Mouse (Mus musculus): ENCODE measurements around the gene Plxna1. TPM values are rescaled to one million over a fixed set of nuclear protein-coding genes. Genes with fewer than 3 reads are reported as not detected.
A peak's percentile ranks its signal among the peaks of the same experiment; 100 is the strongest.

The Plxna1 gene
- total RNA-seq (2021): 100 to 1,000 TPM in 1 of 2 experiments, 10 to 100 TPM in 1; 94.4 to 107 TPM
- long read RNA-seq, experiment 1, full-length matches to known transcripts: 2 of 45 reads
- long read RNA-seq, experiment 1, partial matches to known transcripts: 13 of 45 reads
- long read RNA-seq, experiment 1, other reads (novel, unspliced or antisense): 30 of 45 reads
- long read RNA-seq, experiment 2, full-length matches to known transcripts: 3 of 37 reads
- long read RNA-seq, experiment 2, partial matches to known transcripts: 10 of 37 reads
- long read RNA-seq, experiment 2, other reads (novel, unspliced or antisense): 24 of 37 reads

- intact Hi-C loops (cut with DNase I): loop anchor here (1.0 to 5.0 kb wide), 4 partner anchors 95 to 425 kb away; no protein-coding TSS in a partner anchor
- peak; percentile 51 to 55 for DNase-seq (ENCODE audit: low spot score in 2 of 2)
These were observed at the start of gene Plxna1 for GRCm38 (mm10) chr6:89362281-89363106. TSS of gene Plxna1 (minus strand) at chr6:89362620.

- intact Hi-C loops (cut with DNase I): no loop called here
- no peak for DNase-seq (ENCODE audit: low spot score in 2 of 2)
These were observed 46.6 kb upstream of the Plxna1 start for GRCm38 (mm10) chr6:89409041-89409440.

GRCm38 (mm10) chr6:89408259-89408658 lies 45.8 kb upstream of the Plxna1 start:
- no peak for DNase-seq (ENCODE audit: low spot score in 2 of 2)
- intact Hi-C loops (cut with DNase I): no loop called here

GRCm38 (mm10) chr6:89407247-89407889 lies 44.9 kb upstream of the Plxna1 start:
- intact Hi-C loops (cut with DNase I): no loop called here

DNA sequence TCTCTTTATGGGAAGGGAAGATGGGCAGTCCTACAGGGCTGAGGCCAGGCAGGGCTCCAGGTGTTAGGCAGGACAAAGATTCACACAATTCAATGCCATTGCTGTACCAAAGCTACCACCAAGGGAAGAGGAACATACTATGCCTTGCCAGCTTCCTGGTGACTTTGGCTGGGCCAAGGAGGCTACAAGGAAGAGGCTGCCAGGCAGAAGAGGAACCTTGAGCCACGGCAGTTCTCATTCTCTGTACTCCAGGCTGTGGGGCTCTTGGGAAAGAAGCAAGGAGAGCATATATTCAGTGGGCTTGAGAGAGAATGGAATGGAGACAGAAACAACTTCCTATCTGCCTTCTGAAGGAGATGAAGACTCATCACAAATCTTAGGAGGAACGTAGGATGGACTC lies 42.5 kb upstream of the Plxna1 start:
- DNase-seq (ENCODE audit: low spot score in 2 of 2): no peak
- intact Hi-C loops (cut with DNase I): no loop called here

More at GRCm38 (mm10) chr6:89407247-89407889, 44.9 kb upstream of the Plxna1 start:
- no peak for DNase-seq (ENCODE audit: low spot score in 2 of 2)

DNA sequence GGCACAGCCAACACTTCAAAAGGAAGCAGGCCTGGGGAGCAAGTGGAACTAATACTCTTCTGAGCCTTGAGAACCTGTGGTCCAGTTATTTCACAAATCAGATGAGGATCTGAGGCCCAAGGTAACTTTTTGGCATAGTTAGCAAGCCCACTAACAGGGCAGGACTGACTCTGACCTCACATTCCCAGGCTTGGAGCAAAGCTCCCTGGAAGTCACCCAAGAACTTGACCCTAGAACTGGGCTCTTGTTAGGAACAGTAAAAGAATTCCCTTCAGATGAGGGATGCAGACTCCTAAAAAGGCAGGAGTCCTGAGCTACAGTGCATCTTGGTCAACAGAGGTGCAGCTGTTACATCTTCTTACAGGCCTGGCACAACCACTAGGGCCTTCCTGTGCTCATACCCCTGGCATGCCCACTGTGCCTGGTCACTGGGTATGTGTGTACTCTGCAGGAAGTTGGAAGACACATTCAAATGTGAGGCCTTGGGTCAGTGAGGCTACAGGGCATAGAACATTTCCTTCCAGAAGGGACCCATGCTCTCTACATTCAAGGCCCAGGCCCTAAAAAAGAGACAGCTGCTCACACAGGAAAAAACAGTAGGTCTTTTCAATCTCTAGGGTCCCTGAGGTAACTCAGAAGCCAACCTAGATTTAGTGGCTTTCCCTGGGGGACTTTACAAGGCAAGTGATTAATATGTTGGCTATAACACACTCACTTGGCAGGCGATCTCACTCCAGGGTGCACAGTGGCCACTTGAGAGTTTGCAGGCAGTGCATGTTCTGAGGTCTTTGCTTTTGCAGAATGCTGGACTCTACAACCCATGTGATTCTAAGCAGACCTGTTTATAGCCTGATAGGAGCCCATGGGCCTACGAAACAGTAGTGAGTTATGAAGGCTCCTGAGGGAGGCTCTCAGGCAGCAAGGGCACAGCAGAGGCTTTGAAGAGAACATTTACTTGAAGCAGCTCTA lies 41.1 kb upstream of the Plxna1 start:
- intact Hi-C loops (cut with DNase I): no loop called here
- no peak for DNase-seq (ENCODE audit: low spot score in 2 of 2)

- intact Hi-C loops (cut with DNase I): no loop called here
- DNase-seq (ENCODE audit: low spot score in 2 of 2): no peak
These were observed 40.0 kb upstream of the Plxna1 start for GRCm38 (mm10) chr6:89402406-89402805.

GRCm38 (mm10) chr6:89399564-89399963 lies 37.1 kb upstream of the Plxna1 start:
- intact Hi-C loops (cut with DNase I): loop anchor here (5.0 kb wide), 1 partner anchor 63 kb away; no protein-coding TSS in a partner anchor
- DNase-seq (ENCODE audit: low spot score in 2 of 2): no peak

GRCm38 (mm10) chr6:89397919-89398318 lies 35.5 kb upstream of the Plxna1 start:
- DNase-seq (ENCODE audit: low spot score in 2 of 2): no peak
- intact Hi-C loops (cut with DNase I): loop anchor here (5.0 kb wide), 1 partner anchor 64 kb away; no protein-coding TSS in a partner anchor

- no peak for DNase-seq (ENCODE audit: low spot score in 2 of 2)
- intact Hi-C loops (cut with DNase I): no loop called here
These were observed 31.4 kb upstream of the Plxna1 start for GRCm38 (mm10) chr6:89393820-89394219.

DNA sequence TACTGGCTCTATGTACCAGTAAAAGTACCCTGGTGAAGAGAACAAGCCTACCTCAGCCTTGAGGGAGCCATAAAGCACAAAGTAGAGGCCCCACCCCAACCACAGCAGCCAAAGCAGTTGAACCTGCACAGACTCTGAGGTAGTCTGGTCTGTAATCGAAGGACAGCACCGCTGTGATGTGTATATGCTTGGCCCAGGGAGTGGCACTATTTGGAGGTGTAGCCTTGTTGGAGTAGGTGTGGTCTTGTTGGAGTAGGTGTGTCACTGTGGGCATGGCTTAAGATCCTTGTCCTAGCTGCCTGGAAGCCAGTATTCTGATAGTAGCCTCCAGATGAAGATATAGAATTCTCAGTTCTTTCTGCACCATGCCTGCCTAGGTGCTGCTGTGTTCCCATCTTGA lies 29.8 kb upstream of the Plxna1 start:
- DNase-seq (ENCODE audit: low spot score in 2 of 2): no peak
- intact Hi-C loops (cut with DNase I): no loop called here

- DNase-seq (ENCODE audit: low spot score in 2 of 2): no peak
- intact Hi-C loops (cut with DNase I): no loop called here
These were observed 27.4 kb upstream of the Plxna1 start for GRCm38 (mm10) chr6:89389771-89390170.

DNA sequence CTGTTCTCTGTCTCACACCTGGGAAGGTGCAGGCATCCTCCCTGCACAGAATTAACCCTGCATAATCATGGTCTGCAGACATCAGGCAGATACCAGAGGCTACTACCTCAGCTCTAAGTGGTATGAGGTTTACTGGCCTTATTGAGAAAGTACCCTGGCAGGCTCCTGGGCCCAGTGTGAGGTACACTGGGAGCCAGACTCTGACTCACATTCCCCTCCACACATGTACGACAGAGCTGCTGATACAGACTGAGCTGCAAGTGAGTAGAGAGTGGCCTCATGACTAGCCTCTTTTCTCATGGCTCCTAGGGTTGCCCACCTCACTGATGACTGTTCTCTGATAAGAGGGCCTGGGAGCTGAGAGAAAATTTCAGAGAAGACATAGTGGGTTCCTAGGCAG lies 24.5 kb upstream of the Plxna1 start:
- intact Hi-C loops (cut with DNase I): no loop called here
- DNase-seq (ENCODE audit: low spot score in 2 of 2): no peak

DNA sequence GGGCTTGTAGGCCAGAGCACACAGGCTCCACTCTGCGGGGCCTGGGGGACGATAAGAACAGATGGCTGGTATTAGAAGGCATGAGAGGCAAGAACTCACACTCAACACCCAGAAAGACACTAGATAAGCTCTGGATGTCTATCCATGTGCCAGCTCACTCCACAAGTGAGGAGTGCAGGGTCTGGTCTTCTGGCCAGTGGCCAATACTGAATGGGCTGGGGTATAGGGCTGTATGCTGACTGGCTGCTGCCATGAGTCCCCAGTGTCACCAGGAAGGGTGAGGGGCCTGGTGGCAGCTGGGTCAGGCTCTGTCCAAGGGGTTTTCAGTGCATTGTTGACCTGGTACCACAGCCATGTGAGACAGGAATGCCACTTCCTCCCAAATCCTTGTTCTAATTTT lies 22.3 kb upstream of the Plxna1 start:
- intact Hi-C loops (cut with DNase I): no loop called here
- no peak for DNase-seq (ENCODE audit: low spot score in 2 of 2)

GRCm38 (mm10) chr6:89381851-89382250 lies 19.4 kb upstream of the Plxna1 start:
- intact Hi-C loops (cut with DNase I): no loop called here
- DNase-seq (ENCODE audit: low spot score in 2 of 2): no peak

DNA sequence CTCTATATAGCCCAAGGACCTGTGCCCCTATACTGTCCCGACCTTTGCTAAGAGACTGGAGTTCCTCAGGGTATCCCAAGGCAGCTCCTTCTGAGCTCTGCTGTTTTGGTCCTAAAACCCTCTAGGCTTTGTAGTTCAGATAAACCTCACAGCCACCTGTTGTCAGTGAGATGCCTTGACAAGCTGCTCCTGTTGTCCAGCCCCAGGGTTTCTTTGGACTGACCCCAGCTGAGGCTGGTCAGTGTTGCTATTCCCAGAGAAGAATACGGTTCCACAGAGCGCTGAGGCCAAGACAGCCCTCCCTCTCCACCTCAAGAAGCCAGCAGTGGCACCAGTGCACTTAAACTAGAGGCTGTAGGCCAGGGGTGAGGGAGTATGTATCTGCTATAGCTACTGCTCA lies 18.8 kb upstream of the Plxna1 start:
- intact Hi-C loops (cut with DNase I): no loop called here
- no peak for DNase-seq (ENCODE audit: low spot score in 2 of 2)

DNA sequence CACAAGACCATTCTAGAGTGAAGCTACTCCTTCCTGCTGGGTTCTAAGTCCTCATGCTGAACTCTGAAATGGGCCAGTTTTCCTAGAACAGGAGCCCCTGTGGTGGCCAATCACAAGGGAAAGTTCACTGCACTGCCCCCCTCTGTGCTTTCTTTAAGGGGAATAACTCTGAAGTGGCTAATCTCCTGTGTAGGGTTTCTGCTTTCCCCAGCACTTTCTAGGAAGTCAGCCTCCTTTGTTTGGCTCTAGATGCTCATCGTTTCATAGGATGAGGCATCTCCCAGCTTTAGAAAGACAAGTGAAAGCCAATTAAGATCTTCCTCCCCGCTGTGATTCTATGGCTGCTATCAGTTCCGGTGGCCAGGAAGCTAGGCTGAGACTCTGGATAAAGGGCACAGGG lies 18.3 kb upstream of the Plxna1 start:
- intact Hi-C loops (cut with DNase I): no loop called here

DNA sequence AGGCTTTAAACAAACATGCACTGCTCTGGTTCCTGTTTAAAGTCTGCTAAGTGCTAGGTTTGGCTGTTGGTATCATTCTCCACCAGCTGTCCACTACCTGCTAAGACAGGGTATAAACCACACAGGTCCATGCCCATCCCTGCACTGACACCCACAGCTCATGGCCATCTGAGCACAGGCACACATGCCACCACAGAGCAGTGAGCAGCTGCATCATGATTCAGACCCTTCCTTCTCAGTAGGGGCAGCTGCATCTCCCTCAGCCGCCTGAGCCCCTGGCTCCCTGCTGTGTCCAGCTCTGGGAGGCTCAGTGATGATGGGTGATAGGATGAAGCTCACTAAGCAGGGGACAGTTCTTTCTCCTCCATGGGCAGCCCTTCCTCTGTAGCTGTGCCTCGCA lies 15.8 kb upstream of the Plxna1 start:
- no peak for DNase-seq (ENCODE audit: low spot score in 2 of 2)
- intact Hi-C loops (cut with DNase I): no loop called here

More for the DNA sequence above, 18.3 kb upstream of the Plxna1 start:
- DNase-seq (ENCODE audit: low spot score in 2 of 2): no peak

GRCm38 (mm10) chr6:89368812-89369211 lies 6.4 kb upstream of the Plxna1 start:
- DNase-seq (ENCODE audit: low spot score in 2 of 2): no peak
- intact Hi-C loops (cut with DNase I): no loop called here

All from left cerebral cortex, postnatal 14 days (tissue).